Mouse (Mus musculus) heart, adult 11 months (tissue): Measurements from ENCODE around the gene Treml2.

Source experiments
- DNase-seq: peaks from one replicate; pipeline ENCODE4 v3.0.0; 2022

The Treml2 gene

GRCm38 (mm10) chr17:48299203-48299602, at the start of gene Treml2:
Treml2 (plus strand) TSS chr17:48299498.
- DNase-seq, result peak; percentile 76

- DNase-seq, result peak; percentile 85
Observed at GRCm38 (mm10) chr17:48249501-48249900, 49.8 kb upstream of the Treml2 start.

- peak; percentile 79 for DNase-seq
Observed at GRCm38 (mm10) chr17:48250631-48251030, 48.7 kb upstream of the Treml2 start.

- no peak for DNase-seq
Observed at GRCm38 (mm10) chr17:48256575-48256974, 42.7 kb upstream of the Treml2 start.

- DNase-seq, result peak; percentile 86
Observed at GRCm38 (mm10) chr17:48261868-48262267, 37.4 kb upstream of the Treml2 start.

- no peak for DNase-seq
Observed at GRCm38 (mm10) chr17:48263741-48264362, 35.4 kb upstream of the Treml2 start, which contains the start of gene Treml4. Treml4 (plus strand) TSS chr17:48264295.

- DNase-seq, result no peak
Observed at GRCm38 (mm10) chr17:48264662-48265061, 34.6 kb upstream of the Treml2 start.

GRCm38 (mm10) chr17:48266138-48266537, 33.2 kb upstream of the Treml2 start:
- no peak for DNase-seq

- no peak for DNase-seq
Observed at GRCm38 (mm10) chr17:48266610-48267304, 32.5 kb upstream of the Treml2 start.

GRCm38 (mm10) chr17:48267591-48267990, 31.7 kb upstream of the Treml2 start:
- no peak for DNase-seq

GRCm38 (mm10) chr17:48268276-48268675, 31.0 kb upstream of the Treml2 start:
- DNase-seq, result no peak

- DNase-seq, result no peak
Observed at GRCm38 (mm10) chr17:48269833-48270232, 29.5 kb upstream of the Treml2 start.

GRCm38 (mm10) chr17:48272158-48272557, 27.1 kb upstream of the Treml2 start:
- no peak for DNase-seq

GRCm38 (mm10) chr17:48272598-48272997, 26.7 kb upstream of the Treml2 start:
- no peak for DNase-seq

GRCm38 (mm10) chr17:48274098-48274497, 25.2 kb upstream of the Treml2 start:
- DNase-seq, result no peak

GRCm38 (mm10) chr17:48274885-48275284, 24.4 kb upstream of the Treml2 start:
- DNase-seq, result peak; percentile 92

- DNase-seq, result no peak
Observed at GRCm38 (mm10) chr17:48275736-48276135, 23.6 kb upstream of the Treml2 start.

GRCm38 (mm10) chr17:48278381-48278780, 20.9 kb upstream of the Treml2 start:
- no peak for DNase-seq

GRCm38 (mm10) chr17:48279002-48279401, 20.3 kb upstream of the Treml2 start:
- no peak for DNase-seq

GRCm38 (mm10) chr17:48280943-48281738, 18.2 kb upstream of the Treml2 start:
- DNase-seq, result no peak

- no peak for DNase-seq
Observed at GRCm38 (mm10) chr17:48281739-48282085, 17.6 kb upstream of the Treml2 start.

GRCm38 (mm10) chr17:48286765-48287164, 12.5 kb upstream of the Treml2 start:
- no peak for DNase-seq

- DNase-seq, result no peak
Observed at GRCm38 (mm10) chr17:48287276-48287675, 12.0 kb upstream of the Treml2 start.
